Mouse (Mus musculus): ENCODE results near the gene Srebf2. TPM values are rescaled to one million over a fixed set of nuclear protein-coding genes. Genes with fewer than 3 reads are reported as not detected.

The Srebf2 gene
- polyA plus RNA-seq, 1 experiment: 240 TPM

DNA sequence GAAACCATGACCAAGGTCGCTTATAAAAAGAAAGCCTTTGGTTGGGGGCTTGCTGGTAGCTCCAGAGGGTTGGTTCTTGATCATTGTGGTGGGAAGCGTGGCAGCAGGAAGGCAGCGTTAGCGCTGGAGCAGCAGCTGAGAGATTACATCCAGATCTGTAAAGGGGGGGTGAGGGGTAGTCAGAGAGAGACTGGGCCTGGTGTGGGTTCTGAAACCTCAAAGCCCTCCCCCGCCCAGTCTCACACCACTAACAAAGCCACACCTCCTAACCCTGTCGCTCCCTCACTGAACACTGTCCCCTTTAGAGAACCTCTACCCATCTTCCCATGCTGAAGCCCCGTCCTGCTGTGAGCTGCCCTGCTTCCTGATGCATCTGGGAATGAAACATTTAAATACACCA is 16.4 kb upstream of the Srebf2 start:
- H3K36me3 ChIP-seq (ENCODE audit: control insufficient read depth, insufficient read depth, low read length): peaks cover 14% of the 10 kb centered on the region; the same call in 1 of the 2 replicates
- no peaks in the 10 kb centered on the region for H3K27me3 ChIP-seq (ENCODE audit: control insufficient read depth, insufficient read depth, low read length)
- 80% methylated on average over 7 of the region's 7 CpGs for WGBS
- H3K4me1 ChIP-seq (ENCODE audit: control insufficient read depth, insufficient read depth, insufficient read length, low read length): no peaks in the 10 kb centered on the region
- TF ChIP-seq POLR2A (IDR thresholded peaks at IDR 0.05; ENCODE audit: low read depth, low read length): no peak
- TF ChIP-seq CTCF (IDR thresholded peaks at IDR 0.05; ENCODE audit: extremely low read depth, insufficient read length, insufficient replicate concordance, low read depth, low read length): no peak
- no peak overlapping the region for H3K27ac ChIP-seq (ENCODE audit: insufficient read depth, low read depth, low read length)
- no peak overlapping the region for H3K4me3 ChIP-seq (ENCODE audit: low read depth, low read length)

DNA sequence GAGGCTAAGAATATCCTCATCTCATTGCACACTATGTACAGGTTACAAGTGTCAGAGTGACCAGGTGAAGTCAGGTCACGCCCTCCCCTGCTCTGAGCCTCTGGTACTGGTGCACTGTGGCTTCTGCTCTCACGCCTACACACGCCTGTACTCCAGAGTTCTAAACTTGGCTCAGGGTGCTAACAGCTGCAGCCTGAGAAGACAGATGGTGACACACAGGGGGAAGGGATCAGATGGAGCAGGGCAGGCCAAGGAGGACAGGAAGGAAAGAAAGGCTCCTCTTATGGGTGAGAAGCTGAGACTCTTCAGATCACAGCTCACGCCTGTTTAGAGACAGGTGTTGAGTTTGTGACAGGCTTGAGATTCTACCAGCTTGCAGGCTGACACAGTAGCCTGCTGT is 11.6 kb upstream of the Srebf2 start:
- peaks cover 4% of the 10 kb centered on the region; the same call in 1 of the 2 replicates for H3K4me1 ChIP-seq (ENCODE audit: control insufficient read depth, insufficient read depth, insufficient read length, low read length)
- H3K27me3 ChIP-seq (ENCODE audit: control insufficient read depth, insufficient read depth, low read length): no peaks in the 10 kb centered on the region
- TF ChIP-seq CTCF (IDR thresholded peaks at IDR 0.05; ENCODE audit: extremely low read depth, insufficient read length, insufficient replicate concordance, low read depth, low read length): no peak
- TF ChIP-seq POLR2A (IDR thresholded peaks at IDR 0.05; ENCODE audit: low read depth, low read length): no peak
- no peak overlapping the region for H3K4me3 ChIP-seq (ENCODE audit: low read depth, low read length)
- no peak overlapping the region for H3K27ac ChIP-seq (ENCODE audit: insufficient read depth, low read depth, low read length)
- 75% methylated on average over 4 of the region's 4 CpGs for WGBS
- peaks cover 14% of the 10 kb centered on the region; the same call in 1 of the 2 replicates for H3K36me3 ChIP-seq (ENCODE audit: control insufficient read depth, insufficient read depth, low read length)

DNA sequence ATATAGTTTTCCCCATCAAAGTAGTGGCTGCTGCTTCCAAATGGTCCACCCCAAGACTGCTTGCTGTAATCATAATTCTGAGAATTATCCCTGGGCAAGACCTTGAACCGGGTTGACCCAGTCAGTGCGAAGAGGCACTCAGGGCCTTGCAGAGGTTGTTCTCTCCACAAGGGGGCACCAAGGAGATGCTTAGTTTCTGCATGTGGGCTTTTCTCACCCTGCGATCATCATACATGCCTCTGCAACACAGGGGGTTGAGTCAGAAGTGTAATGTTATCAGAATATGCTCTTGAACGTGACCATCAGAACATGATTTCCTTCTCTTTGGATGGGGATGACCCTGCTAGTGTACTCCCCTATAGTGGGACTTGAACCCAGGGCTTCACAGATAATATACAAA is 8.4 kb upstream of the Srebf2 start:
- Histone ChIP-seq H3K27ac (ENCODE audit: insufficient read depth, low read depth, low read length) (no peak overlapping the region), H3K4me1 (ENCODE audit: control insufficient read depth, insufficient read depth, insufficient read length, low read length) (peaks cover 8% of the 10 kb centered on the region; the same call in 1 of the 2 replicates), H3K4me3 (ENCODE audit: low read depth, low read length) (no peak overlapping the region), H3K36me3 (ENCODE audit: control insufficient read depth, insufficient read depth, low read length) (peaks cover 7% of the 10 kb centered on the region), H3K27me3 (ENCODE audit: control insufficient read depth, insufficient read depth, low read length) (no peaks in the 10 kb centered on the region)
- TF ChIP-seq POLR2A (IDR thresholded peaks at IDR 0.05; ENCODE audit: low read depth, low read length) (no peak), CTCF (IDR thresholded peaks at IDR 0.05; ENCODE audit: extremely low read depth, insufficient read length, insufficient replicate concordance, low read depth, low read length) (peak; percentile 78; the same call in 1 of the 2 replicates)
- 46% methylated on average over 4 of the region's 4 CpGs for WGBS

DNA sequence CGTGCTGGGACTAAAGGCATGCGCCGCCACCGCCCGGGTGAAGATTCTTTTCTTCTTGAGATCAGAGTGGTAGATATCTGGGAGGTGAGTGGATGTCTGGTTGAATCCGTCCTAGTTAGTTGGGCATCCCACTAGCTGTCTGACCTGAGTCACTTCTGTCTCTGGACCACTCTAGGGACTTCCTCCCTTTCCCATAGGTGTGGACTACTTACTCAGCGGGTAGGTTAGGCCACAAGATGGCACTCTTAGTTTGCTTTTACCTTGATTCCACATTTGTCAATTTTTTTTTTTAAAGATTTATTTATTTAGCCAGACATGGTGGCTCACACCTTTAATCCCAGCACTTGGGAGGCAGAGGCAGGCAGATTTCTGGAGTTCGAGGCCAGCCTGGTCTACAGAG is 7.8 kb upstream of the Srebf2 start:
- TF ChIP-seq CTCF (IDR thresholded peaks at IDR 0.05; ENCODE audit: extremely low read depth, insufficient read length, insufficient replicate concordance, low read depth, low read length) (peak; percentile 38; the same call in 1 of the 2 replicates), POLR2A (IDR thresholded peaks at IDR 0.05; ENCODE audit: low read depth, low read length) (no peak)
- 92% methylated on average over 8 of the region's 8 CpGs for WGBS

DNA sequence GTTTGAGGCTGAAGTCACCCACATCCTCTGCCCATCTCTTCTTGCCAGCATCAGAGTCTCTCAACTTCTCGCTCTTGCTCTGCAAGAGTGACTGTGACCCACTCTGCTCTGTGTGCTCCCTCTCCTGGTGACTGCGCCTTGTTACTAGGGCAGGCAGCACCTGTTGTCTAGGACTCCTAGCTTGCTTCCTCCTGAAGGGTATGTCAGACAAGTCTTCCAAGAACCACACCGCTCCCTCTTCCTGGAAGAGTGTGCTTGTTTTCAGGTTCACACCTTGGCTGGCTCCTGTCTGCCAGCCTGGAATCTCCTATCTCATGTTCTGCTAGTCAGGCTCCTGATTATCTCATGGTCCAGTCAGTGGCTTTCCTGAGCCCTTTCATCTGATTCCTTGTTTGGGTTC is 6.6 kb upstream of the Srebf2 start:
- H3K27me3 ChIP-seq (ENCODE audit: control insufficient read depth, insufficient read depth, low read length): no peaks in the 10 kb centered on the region
- 62% methylated on average over 3 of the region's 3 CpGs for WGBS
- no peak overlapping the region for H3K4me3 ChIP-seq (ENCODE audit: low read depth, low read length)
- H3K4me1 ChIP-seq (ENCODE audit: control insufficient read depth, insufficient read depth, insufficient read length, low read length): peaks cover 9% of the 10 kb centered on the region; the same call in 1 of the 2 replicates
- no peak for TF ChIP-seq POLR2A (IDR thresholded peaks at IDR 0.05; ENCODE audit: low read depth, low read length)
- peak; percentile 16; the same call in 1 of the 2 replicates for TF ChIP-seq CTCF (IDR thresholded peaks at IDR 0.05; ENCODE audit: extremely low read depth, insufficient read length, insufficient replicate concordance, low read depth, low read length)
- H3K27ac ChIP-seq (ENCODE audit: insufficient read depth, low read depth, low read length): no peak overlapping the region
- peaks cover 6% of the 10 kb centered on the region for H3K36me3 ChIP-seq (ENCODE audit: control insufficient read depth, insufficient read depth, low read length)

More for the DNA sequence above, 7.8 kb upstream of the Srebf2 start:
- Histone ChIP-seq H3K4me3 (ENCODE audit: low read depth, low read length) (no peak overlapping the region), H3K27me3 (ENCODE audit: control insufficient read depth, insufficient read depth, low read length) (no peaks in the 10 kb centered on the region), H3K36me3 (ENCODE audit: control insufficient read depth, insufficient read depth, low read length) (peaks cover 6% of the 10 kb centered on the region), H3K27ac (ENCODE audit: insufficient read depth, low read depth, low read length) (no peak overlapping the region), H3K4me1 (ENCODE audit: control insufficient read depth, insufficient read depth, insufficient read length, low read length) (peaks cover 8% of the 10 kb centered on the region; the same call in 1 of the 2 replicates)

DNA sequence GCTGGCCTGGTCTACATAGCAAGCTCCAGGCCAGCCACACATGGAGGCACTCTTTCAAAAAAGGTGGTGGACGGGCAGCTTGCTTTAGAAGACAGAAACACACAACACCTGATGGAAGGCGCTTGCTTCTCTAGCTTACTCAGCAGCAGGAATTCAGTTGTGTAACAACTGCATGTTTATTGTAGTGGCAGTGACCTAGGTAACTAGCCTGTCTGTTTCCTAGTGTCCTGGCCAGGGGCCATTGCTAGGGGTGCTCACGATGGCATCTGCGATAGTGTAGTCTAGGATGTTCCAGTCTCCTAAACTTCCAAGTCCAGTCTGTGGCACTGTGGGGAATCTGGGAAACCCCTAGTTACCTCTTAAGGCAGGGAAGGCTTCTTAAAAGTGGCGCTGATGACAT is 2.8 kb upstream of the Srebf2 start:
- Histone ChIP-seq H3K4me1 (ENCODE audit: control insufficient read depth, insufficient read depth, insufficient read length, low read length) (peaks cover 14% of the 10 kb centered on the region; the same call in 1 of the 2 replicates), H3K4me3 (ENCODE audit: low read depth, low read length) (no peak overlapping the region), H3K36me3 (ENCODE audit: control insufficient read depth, insufficient read depth, low read length) (peaks cover 6% of the 10 kb centered on the region), H3K27me3 (ENCODE audit: control insufficient read depth, insufficient read depth, low read length) (no peaks in the 10 kb centered on the region), H3K27ac (ENCODE audit: insufficient read depth, low read depth, low read length) (no peak overlapping the region)
- TF ChIP-seq CTCF (IDR thresholded peaks at IDR 0.05; ENCODE audit: extremely low read depth, insufficient read length, insufficient replicate concordance, low read depth, low read length) (no peak), POLR2A (IDR thresholded peaks at IDR 0.05; ENCODE audit: low read depth, low read length) (no peak)
- WGBS: 78% methylated on average over 5 of the region's 5 CpGs

DNA sequence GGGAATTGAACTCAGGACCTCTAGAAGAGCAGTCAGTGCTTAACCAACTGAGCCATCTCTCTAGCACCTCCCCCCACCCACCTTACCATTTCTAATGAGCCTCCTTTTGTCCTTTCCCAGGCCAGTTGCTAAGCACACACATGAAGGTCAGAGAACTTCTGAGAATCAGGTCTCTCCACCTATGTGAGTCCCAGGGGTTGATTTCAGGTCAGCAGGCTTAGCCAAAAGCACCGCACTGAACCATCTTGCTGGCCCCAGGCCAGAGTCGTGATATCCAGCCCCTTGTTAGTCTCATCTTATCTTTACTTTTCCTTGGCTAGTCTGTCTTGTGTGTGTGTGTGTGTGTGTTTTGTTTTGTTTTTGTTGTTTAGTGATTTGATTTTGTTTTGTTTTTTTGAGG is 1.6 kb upstream of the Srebf2 start:
- H3K27me3 ChIP-seq (ENCODE audit: control insufficient read depth, insufficient read depth, low read length): no peaks in the 10 kb centered on the region
- H3K4me3 ChIP-seq (ENCODE audit: low read depth, low read length): no peak overlapping the region
- H3K27ac ChIP-seq (ENCODE audit: insufficient read depth, low read depth, low read length): peak overlapping the region; percentile 93
- WGBS: 26% methylated on average over 2 of the region's 2 CpGs
- H3K4me1 ChIP-seq (ENCODE audit: control insufficient read depth, insufficient read depth, insufficient read length, low read length): peaks cover 12% of the 10 kb centered on the region; the same call in 1 of the 2 replicates
- TF ChIP-seq CTCF (IDR thresholded peaks at IDR 0.05; ENCODE audit: extremely low read depth, insufficient read length, insufficient replicate concordance, low read depth, low read length): no peak
- no peak for TF ChIP-seq POLR2A (IDR thresholded peaks at IDR 0.05; ENCODE audit: low read depth, low read length)
- peaks cover 6% of the 10 kb centered on the region for H3K36me3 ChIP-seq (ENCODE audit: control insufficient read depth, insufficient read depth, low read length)
